ENCODE assay signal across 11 mouse cellular contexts in the genomic region with DNA sequence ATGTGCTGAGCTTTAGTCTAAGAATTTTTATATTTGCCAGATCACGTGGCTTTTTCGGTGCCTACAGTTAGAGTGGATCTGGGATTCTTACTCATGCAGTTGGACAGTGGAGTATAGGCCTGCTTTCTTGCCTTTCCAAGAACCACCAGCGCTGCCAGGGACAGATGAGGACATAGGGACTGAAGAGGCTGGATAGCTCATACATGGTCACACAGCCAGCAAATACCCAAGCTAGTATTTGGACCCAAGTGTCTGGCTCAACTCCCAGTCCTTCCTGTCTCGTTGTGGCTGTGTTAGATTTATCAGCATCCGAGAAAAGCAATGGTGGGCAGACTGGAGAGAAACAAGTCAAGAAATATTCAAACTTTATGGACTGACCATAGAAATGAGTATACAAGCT.
A peak's percentile ranks its signal among the peaks of the same experiment; 100 is the strongest.
DNase-seq lines count a peak whose midpoint lies in the region; ATAC-seq and TF ChIP-seq lines count a peak whose summit lies in the region.
"Had no signal": no experiment of that assay in that cellular context is flagged by ENCODE, and none has a peak within 500 bp of the region (broad histone marks: within the 10 kb centered on the region; RNA-seq: fewer than 3 reads in every experiment).

No protein-coding gene starts in this region.

- H3K9ac ChIP-seq in lung, embryonic 14.5 days = no peak overlapping the region
- H3K9ac ChIP-seq: liver, embryonic 14.5 days had no signal

- 57% methylated on average over 5 of the region's 5 CpGs for WGBS in lung, embryonic 14.5 days

- no peaks in the 10 kb centered on the region for H3K9me3 ChIP-seq in lung, embryonic 14.5 days (ENCODE audit: low read depth, low read length)

- H3K4me3 ChIP-seq in lung, embryonic 14.5 days (ENCODE audit: low read depth, low read length) = no peak overlapping the region
- H3K4me3 ChIP-seq: myocyte had no signal

- no peak for TF ChIP-seq CTCF in lung, embryonic 14.5 days (IDR thresholded peaks at IDR 0.05; ENCODE audit: low read depth)

- DNase-seq in right cerebral cortex, adult 18-20 months = peak; percentile 7
- no peak for DNase-seq in right cerebral cortex, postnatal 14 days
- peak; percentile 72 for DNase-seq in gastrocnemius, postnatal 25 days
- peak; percentile 75 for DNase-seq in lung, embryonic 14.5 days
- DNase-seq in B cell, adult 2 months = no peak
- DNase-seq in thymus, postnatal 10 days (ENCODE audit: low spot score in 2 of 2) = no peak
- DNase-seq: layer of hippocampus, postnatal 36 days; thymus, postnatal 14 days had no signal

- no peaks in the 10 kb centered on the region for H3K36me3 ChIP-seq in lung, embryonic 14.5 days (ENCODE audit: insufficient read depth)

- H3K4me2 ChIP-seq in lung, embryonic 14.5 days = no peak overlapping the region

- no peaks in the 10 kb centered on the region for H3K27me3 ChIP-seq in lung, embryonic 14.5 days (ENCODE audit: insufficient read depth, low read length)

- peak; percentile 72; the same call in 1 of the 2 replicates for ATAC-seq in lung, embryonic 14.5 days (ENCODE audit: insufficient read depth)
- ATAC-seq in erythroblast, adult 5-6 weeks (replicated peaks; ENCODE audit: low FRiP score, poor library complexity, severe bottlenecking) = no peak

- peaks cover 9% of the 10 kb centered on the region; the same call in 1 of the 2 replicates for H3K4me1 ChIP-seq in lung, embryonic 14.5 days (ENCODE audit: insufficient read depth)

- H3K27ac ChIP-seq in lung, embryonic 14.5 days (ENCODE audit: low read depth) = peak overlapping the region; percentile 20; the same call in 1 of the 2 replicates
- H3K27ac ChIP-seq: liver, embryonic 14.5 days had no signal

Comparison
In these comparisons a context has a peak if more than half of its experiments do, and no peak if none do; other contexts are left out.
1. DNase-seq: peak in right cerebral cortex, adult 18-20 months (single experiment), gastrocnemius, postnatal 25 days (single experiment) and lung, embryonic 14.5 days (single experiment); none in right cerebral cortex, postnatal 14 days (single experiment), B cell, adult 2 months (0 of 2) and thymus, postnatal 10 days (0 of 2).